Mouse (Mus musculus) spleen, postnatal 36 days (tissue): ENCODE data around the gene Spats1.
A peak's percentile ranks its signal among the peaks of the same experiment; 100 is the strongest.
"Not testable (repeated sequence)": the region's sequence is repeated elsewhere in the genome, so short reads cannot be mapped to it uniquely, and the experiment has no call there.

Source experiments
- DNase-seq, 2 experiments: peaks; one replicate each; pipeline ENCODE4 v3.0.0; 2022; ENCODE audit warnings: low spot score in 2 of 2, mixed read lengths in 1 of 2

The Spats1 gene

GRCm38 (mm10) chr17:45489736-45490135 is 14.5 kb upstream of the Spats1 start:
- DNase-seq, result no peak

GRCm38 (mm10) chr17:45488321-45489254 is 13.4 kb upstream of the Spats1 start:
- no peak for DNase-seq

GRCm38 (mm10) chr17:45487216-45487615 is 12.0 kb upstream of the Spats1 start:
- no peak for DNase-seq

- no peak for DNase-seq
Observed at GRCm38 (mm10) chr17:45485581-45485980, 10.4 kb upstream of the Spats1 start.

DNA sequence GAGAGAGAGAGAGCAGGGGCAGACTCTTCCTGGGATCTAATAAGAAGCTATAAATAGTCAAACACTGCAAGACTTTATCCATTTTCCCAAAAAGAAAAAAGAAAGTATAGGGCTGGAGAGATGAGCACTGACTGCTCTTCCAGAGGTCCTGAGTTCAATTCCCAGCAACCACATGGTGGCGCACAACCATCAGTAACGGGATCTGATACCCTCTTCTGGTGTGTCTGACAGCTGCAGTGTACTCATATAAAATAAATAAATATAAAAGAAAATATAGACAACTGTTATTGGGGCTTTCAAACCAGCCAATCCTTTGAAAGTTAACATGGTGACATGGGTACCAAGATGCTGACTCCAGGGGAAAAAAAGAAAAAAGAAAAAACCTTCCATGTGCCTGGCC is 5.2 kb upstream of the Spats1 start:
- no peak for DNase-seq

DNA sequence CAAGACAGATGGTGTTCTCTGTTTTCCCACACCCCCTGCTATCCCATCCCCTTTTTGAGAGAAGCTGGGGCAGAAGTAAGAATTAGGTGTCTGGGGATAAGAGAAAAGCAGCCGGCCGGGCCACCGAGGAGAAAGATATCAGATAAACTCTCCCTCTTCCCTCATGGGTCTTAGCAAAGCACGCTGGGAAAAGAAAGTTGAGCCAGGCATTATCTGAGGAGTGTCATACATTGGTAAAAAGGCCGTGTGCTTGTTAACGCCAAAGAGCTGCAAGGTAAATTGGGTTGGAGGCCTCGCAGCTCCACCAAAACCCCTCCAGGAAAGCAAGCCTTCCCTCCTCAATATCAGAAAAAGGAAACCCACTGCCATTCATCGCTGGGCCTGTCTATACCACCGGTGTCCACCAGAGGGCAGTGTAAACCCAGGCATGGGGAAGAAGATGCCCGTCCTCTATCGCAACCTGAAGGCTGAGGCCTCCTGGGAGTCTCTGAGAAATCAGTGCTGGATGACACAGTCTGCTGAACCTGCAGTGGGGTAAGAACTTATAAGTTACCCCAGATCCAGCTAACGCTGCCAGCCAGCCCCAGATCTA is 3.1 kb upstream of the Spats1 start:
- DNase-seq, result peak; percentile 61 to 71

GRCm38 (mm10) chr17:45474146-45474545 is 1.1 kb downstream of the Spats1 start:
- DNase-seq, result no peak

DNA sequence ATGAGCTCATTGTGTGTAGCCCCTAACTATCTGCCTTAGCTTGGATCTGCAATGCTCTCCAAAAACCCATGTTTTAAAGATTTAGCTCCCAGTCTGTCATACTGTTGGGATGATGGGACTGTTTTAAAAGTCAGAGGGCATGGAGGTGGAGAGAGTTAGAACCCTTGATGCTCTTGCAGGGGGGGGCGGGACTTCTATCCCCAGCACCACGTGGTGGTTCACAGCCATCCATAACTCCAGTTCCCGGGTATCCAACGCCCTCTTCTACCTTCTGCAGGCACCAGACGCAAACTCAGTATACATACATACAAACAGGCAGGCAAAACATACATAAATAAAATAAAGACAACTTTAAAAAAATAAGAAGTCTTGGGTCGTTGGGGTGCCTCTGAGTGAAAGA is 1.5 kb downstream of the Spats1 start:
- DNase-seq, result no peak

GRCm38 (mm10) chr17:45470726-45471125 is 4.5 kb downstream of the Spats1 start:
- DNase-seq, result no peak

GRCm38 (mm10) chr17:45468302-45468701 is 6.9 kb downstream of the Spats1 start:
- no peak for DNase-seq

- no peak for DNase-seq
Observed at GRCm38 (mm10) chr17:45466701-45467100, 8.5 kb downstream of the Spats1 start.

- DNase-seq, result no peak
Observed at GRCm38 (mm10) chr17:45464255-45464654, 11.0 kb downstream of the Spats1 start.

DNA sequence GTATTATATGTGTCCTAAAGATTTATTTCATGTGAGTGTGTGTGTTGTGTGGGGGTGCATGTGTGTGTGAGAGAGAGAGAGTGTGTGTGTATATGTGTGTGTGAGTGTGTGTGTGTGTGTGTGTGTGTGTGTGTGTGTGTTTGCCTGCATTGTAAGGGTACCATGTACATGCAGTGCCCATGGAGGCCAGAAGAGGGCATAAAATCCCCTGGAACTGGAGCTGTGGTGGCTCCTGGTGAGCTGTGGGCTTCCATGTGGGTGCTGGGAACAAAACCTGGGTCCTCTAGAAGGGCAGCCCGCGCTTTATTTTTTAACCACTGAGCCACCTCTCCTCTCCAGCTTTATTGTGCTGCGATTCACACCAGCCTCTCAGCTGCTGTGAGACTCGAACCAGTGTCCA is 12.7 kb downstream of the Spats1 start:
- no peak for DNase-seq

GRCm38 (mm10) chr17:45459062-45459461 is 16.2 kb downstream of the Spats1 start:
- DNase-seq, result no peak

GRCm38 (mm10) chr17:45458516-45458915 is 16.7 kb downstream of the Spats1 start:
- DNase-seq, result no peak

DNA sequence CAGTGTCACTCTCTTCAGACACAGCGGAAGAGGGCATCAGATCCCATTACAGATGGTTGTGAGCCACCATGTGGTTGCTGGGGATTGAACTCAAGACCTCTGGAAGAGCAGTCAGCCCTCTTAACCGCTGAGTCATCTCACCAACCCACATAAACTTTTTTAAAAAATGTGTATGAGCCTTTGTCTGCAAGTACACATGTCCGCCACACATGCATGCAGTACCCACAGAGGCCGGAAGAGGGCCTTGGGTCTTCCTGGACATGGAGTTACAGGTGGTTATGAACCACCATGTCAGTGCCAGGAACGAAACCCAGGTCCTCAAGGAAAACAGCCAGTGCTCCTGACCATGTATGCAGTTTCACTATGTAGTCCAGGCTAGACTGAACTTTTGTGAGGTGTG is 17.7 kb downstream of the Spats1 start:
- DNase-seq, result no peak

DNA sequence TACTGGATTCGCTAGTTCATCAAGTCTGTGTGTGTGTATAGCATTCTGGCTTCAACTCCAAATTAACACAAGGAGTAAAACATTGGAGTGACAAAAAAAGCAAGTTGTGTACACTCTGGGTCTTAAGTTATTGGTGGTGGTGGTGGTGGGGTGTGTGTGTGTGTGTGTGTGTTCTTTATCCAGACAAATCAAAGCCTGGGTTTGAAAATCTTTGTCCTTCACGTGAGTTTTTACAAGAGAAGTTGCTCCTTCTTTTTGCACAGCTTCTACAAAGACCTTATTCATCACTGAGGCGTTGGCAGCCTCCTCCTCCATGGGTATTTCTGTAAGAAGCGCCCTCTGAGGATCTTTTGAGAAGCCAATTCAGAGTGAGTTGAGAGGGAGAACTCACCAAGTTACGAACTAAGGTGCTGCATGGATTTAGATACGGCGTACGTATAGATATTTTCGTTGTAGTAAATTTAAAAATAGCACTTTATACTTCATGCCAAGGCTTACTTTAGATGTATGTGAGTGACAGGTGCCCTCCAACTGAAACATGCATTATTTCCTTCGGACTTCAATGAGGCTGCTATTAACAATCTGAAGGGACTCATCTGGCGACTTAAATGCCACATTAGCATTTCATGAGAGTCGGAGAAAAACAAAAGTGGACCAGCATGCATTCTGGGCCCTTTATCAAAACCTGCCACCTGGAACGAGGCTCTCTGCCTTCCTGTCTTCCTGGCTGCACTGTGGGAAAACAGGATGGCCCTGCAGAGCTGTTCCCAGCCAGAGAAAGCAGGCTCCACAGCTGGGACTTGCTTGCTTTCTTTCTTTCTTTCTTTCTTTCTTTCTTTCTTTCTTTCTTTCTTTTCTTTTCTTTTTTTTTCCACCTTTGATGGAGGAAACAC is 18.7 kb downstream of the Spats1 start:
- DNase-seq, result no peak

- DNase-seq, result not testable (repeated sequence)
Observed at GRCm38 (mm10) chr17:45455783-45456182, 19.4 kb downstream of the Spats1 start.

DNA sequence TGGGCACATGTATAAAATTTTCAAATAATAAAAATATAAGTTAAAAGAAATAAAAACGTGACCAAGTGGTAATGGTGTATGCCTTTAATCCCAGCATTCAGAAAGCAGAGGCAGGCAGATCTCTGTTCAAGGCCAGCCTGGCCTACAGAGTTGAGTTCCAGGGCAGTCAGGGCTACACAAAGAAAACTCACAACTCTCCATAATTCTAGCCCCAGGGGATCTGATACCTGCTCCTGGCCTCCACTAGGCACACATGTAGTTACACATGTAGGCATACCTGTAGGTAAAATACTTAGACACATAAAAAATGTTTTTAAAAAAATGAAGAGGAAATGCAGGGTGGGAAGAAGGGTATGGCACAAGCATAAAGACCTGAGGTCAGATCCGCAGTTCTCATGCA is 20.4 kb downstream of the Spats1 start:
- DNase-seq, result no peak

GRCm38 (mm10) chr17:45452271-45452670 is 22.9 kb downstream of the Spats1 start:
- DNase-seq, result no peak

DNA sequence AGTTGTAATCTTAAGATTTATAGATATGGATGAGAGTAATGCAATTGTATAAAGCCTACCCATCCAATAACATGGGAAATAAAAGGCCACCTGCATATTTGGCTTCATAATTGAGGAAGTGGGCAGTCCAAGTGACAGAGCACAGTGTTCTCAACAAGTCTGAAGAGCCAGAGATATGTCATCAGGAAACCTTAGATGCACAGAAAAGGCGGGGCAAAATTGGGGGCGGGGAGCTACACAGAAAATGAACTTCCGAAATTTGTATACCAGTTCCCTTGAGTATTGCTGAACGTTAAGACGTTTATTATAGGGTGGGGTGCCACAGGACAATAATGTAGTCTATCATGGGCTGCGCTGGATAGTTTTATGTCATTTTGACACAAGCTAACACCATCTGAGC is 25.1 kb downstream of the Spats1 start:
- DNase-seq, result peak; percentile 29 to 39

- DNase-seq, result no peak
Observed at GRCm38 (mm10) chr17:45449586-45449985, 25.6 kb downstream of the Spats1 start.
